Mouse (Mus musculus): Measurements from ENCODE around the gene Syt6.
"Not testable (repeated sequence)": the region's sequence is repeated elsewhere in the genome, so short reads cannot be mapped to it uniquely, and the experiment has no call there.

The Syt6 gene

GRCm38 (mm10) chr3:103645968-103646367 is 70.9 kb downstream of the Syt6 start, which contains the start of gene Atg4a-ps:
TSS of gene Atg4a-ps (minus strand) at chr3:103646068.
- DNase-seq (ENCODE audit: inconsistent age in 2 of 2, low spot score in 1 of 2): not testable (repeated sequence)

DNA sequence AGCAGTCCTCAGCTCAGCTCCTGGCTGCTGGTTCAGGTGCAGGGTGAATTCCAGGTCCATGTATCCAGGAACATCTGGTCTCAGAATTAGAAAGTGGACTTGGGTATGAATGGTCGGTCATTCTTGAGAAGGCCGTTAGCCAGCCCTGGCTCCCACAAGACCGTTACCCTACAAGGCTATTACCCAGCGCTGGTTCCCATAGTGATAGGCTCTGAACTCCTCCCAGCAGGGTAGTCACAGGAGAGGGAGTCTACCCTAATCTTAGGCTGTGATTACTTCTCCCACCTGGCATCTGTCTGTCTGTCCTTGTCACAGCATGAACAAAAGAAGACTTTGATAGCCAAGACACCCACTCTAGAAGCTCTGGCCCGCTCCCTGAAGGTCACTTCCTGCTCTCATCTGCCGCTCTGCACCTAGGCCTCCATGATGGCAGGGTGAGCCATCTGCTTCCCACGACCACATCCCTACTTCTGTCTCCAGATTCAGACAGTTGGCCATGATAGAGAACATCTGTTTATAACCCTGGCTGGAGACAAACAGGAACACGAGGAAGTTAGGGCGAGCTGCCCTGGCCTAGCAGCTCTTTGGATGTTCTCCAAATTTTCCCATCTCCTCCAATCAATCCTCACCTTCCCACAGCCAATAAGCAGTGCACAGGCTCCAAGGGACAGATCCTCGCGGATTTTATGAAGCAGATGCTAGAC is 72.3 kb downstream of the Syt6 start:
- no peak for DNase-seq (ENCODE audit: inconsistent age in 2 of 2, low spot score in 1 of 2)

- DNase-seq (ENCODE audit: inconsistent age in 2 of 2, low spot score in 1 of 2): no peak
Observed at GRCm38 (mm10) chr3:103648486-103648885, 73.5 kb downstream of the Syt6 start.

- DNase-seq (ENCODE audit: inconsistent age in 2 of 2, low spot score in 1 of 2): no peak
Observed at GRCm38 (mm10) chr3:103649716-103650115, 74.7 kb downstream of the Syt6 start.

GRCm38 (mm10) chr3:103650406-103650805 is 75.4 kb downstream of the Syt6 start:
- DNase-seq (ENCODE audit: inconsistent age in 2 of 2, low spot score in 1 of 2): no peak

GRCm38 (mm10) chr3:103660012-103660411 is 85.0 kb downstream of the Syt6 start:
- DNase-seq (ENCODE audit: inconsistent age in 2 of 2, low spot score in 1 of 2): no peak

- no peak for DNase-seq (ENCODE audit: inconsistent age in 2 of 2, low spot score in 1 of 2)
Observed at GRCm38 (mm10) chr3:103661714-103662113, 86.7 kb downstream of the Syt6 start.

- DNase-seq (ENCODE audit: inconsistent age in 2 of 2, low spot score in 1 of 2): no peak
Observed at GRCm38 (mm10) chr3:103663385-103663784, 88.4 kb downstream of the Syt6 start.

DNA sequence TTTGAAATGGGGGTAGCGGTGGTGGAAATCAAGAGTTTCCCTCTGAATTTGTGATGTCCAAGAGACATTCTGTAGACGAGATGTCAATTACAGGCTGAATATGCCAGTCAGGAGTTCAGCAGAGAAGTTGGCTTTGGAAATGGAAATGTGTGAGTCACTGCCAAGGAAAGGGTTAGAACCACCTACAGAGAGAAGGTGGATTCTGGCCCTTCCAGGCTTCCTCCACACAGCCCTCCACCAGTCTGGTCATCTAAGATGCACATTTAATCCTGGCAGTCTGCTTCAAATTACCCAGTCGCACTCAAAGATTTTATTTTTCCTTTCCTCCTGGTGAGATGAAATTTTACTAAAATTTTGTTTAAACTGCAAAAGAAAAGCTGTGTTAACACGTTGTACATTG is 97.1 kb downstream of the Syt6 start:
- no peak for DNase-seq (ENCODE audit: inconsistent age in 2 of 2, low spot score in 1 of 2)

DNA sequence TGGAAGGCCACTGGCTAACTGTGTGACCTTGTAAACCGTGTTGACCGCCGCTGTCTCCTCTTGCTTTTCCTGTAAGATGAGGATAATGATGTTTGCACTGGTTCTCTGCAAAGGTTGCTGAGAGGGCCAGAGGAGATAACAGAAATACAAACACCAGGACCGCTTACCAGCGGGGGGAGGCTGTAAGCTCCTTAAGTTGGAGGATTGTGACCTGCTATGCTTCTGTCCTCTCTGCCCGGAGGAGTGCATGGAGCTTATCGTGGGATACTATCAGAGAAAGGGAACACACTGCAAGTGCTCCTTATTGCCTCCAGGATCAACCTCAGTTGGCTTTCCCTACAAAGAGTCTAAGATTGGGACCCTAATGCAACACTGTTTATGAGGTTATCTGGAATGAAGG is 97.7 kb downstream of the Syt6 start:
- no peak for DNase-seq (ENCODE audit: inconsistent age in 2 of 2, low spot score in 1 of 2)

GRCm38 (mm10) chr3:103678811-103679210 is 103.8 kb downstream of the Syt6 start:
- no peak for DNase-seq (ENCODE audit: inconsistent age in 2 of 2, low spot score in 1 of 2)

GRCm38 (mm10) chr3:103682473-103682872 is 107.4 kb downstream of the Syt6 start:
- DNase-seq (ENCODE audit: inconsistent age in 2 of 2, low spot score in 1 of 2): peak; percentile 56 to 76

DNA sequence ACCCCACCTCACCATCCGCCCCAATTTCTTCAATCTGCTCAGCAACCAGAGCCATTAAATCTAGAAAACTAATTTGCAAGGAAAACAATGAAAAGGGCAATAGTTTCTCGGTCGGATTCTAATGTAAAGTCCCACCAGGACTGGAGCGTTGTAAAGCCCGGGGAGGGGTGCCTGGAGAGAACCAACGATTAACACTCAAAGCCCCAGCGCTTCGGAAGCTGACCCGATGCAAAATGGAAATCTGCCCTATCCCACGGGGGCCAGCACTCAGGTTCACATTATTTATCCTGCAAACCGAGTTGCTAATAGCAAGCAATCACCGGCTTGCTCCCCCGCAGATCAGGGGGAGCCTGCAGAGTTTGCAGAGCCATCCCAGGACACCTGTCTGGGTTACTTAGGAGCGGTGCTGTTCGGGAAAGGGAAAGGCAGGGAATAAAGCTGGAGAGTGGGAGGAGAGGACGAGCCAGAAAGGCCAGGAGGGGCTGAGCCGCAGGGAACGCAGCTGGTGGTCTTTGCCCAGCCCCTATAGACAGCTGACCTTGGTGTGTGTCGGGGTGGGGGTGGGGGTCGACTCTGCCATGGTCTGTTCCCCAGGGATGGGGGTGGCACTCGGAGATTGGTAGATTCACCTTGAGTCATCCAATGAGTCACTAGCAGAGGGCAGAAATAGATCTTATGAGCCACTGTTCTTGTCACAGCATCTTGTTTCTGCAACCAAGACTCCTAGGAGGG is 108.4 kb downstream of the Syt6 start:
- DNase-seq (ENCODE audit: inconsistent age in 2 of 2, low spot score in 1 of 2): peak; percentile 58 to 83

DNA sequence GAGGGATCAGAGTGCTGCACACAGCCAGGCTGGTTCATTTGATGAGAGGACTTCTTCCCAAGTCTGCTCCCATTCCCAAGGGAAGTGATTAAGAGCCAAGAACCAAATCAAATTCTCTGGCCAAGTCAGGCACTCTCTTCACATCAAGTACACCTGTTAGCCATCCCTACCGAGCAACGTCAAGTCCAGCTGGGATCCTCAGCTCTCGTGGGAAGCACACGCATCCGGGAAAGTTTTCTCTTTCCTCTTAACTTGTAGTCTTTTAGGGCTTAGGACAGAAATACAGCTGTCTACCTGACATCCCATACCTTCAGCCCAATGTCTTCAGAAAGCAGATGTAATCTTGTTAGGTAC is 108.9 kb downstream of the Syt6 start:
- no peak for DNase-seq (ENCODE audit: inconsistent age in 2 of 2, low spot score in 1 of 2)

GRCm38 (mm10) chr3:103689043-103689442 is 114.0 kb downstream of the Syt6 start:
- no peak for DNase-seq (ENCODE audit: inconsistent age in 2 of 2, low spot score in 1 of 2)

- no peak for DNase-seq (ENCODE audit: inconsistent age in 2 of 2, low spot score in 1 of 2)
Observed at GRCm38 (mm10) chr3:103690506-103690905, 115.5 kb downstream of the Syt6 start.

Measured in adrenal gland, adult (tissue).